Mouse (Mus musculus) midbrain, embryonic 15.5 days (tissue): ENCODE data around the gene Ddi1. TPM values are rescaled to one million over a fixed set of nuclear protein-coding genes. Genes with fewer than 3 reads are reported as not detected.
"Not testable (repeated sequence)": the region's sequence is repeated elsewhere in the genome, so short reads cannot be mapped to it uniquely, and the experiment has no call there.

Experiments used
- ATAC-seq: fragments of 200-750 bp; cut with Nextera tagmentation; replicated peaks from 2 replicates; pipeline ENCODE4 v1.8.0; 2017; ENCODE audit warnings: moderate TSS enrichment
- H3K27ac ChIP-seq: fragments of 300-500 bp; sonication (generic); 2 replicates; pipeline ENCODE4 v1.5.1; 2015; ENCODE audit warnings: mild to moderate bottlenecking, inconsistent platforms
- H3K27me3 ChIP-seq: fragments of 300-500 bp; sonication (generic); replicated peaks from 2 replicates; pipeline ENCODE4 v1.6.1; 2015; ENCODE audit warnings: inconsistent platforms
- H3K36me3 ChIP-seq: fragments of 300-500 bp; sonication (generic); replicated peaks from 2 replicates; pipeline ENCODE4 v1.6.1; 2015; ENCODE audit warnings: inconsistent platforms
- H3K4me1 ChIP-seq: fragments of 300-500 bp; sonication (generic); 2 replicates; pipeline ENCODE4 v1.6.1; 2015; ENCODE audit warnings: inconsistent platforms
- H3K4me2 ChIP-seq: fragments of 300-500 bp; sonication (generic); 2 replicates; pipeline ENCODE4 v1.6.1; 2015; ENCODE audit warnings: inconsistent platforms, mild to moderate bottlenecking, moderate library complexity
- H3K4me3 ChIP-seq: fragments of 300-500 bp; sonication (generic); 2 replicates; pipeline ENCODE4 v1.5.1; 2015; ENCODE audit warnings: mild to moderate bottlenecking, inconsistent platforms
- H3K9ac ChIP-seq: fragments of 300-500 bp; sonication (generic); 2 replicates; pipeline ENCODE4 v1.6.1; 2015; ENCODE audit warnings: mild to moderate bottlenecking, inconsistent platforms
- H3K9me3 ChIP-seq: fragments of 300-500 bp; sonication (generic); 2 replicates; pipeline ENCODE4 v1.6.1; 2016; ENCODE audit warnings: inconsistent platforms
- WGBS: fragments of 180-500 bp; shearing (Covaris S2); methylation state at CpG from one replicate; pipeline ENCODE4 v1.1.7; 2015; ENCODE audit warnings: mixed read lengths; 5-methylcytosine and 5-hydroxymethylcytosine counted together
- polyA plus RNA-seq: library from polyadenylated mRNA; unstranded; fragments of >200 nt; fragmentation: Nextera tagmentation; extraction: Ambion mirVana; gene quantifications from 2 replicates; pipeline ENCODE4 v1.2.1, GENCODE M21; 2015

Gene Ddi1
- polyA plus RNA-seq, 1 experiment from 2014 or later = not detected

- Histone ChIP-seq H3K9ac (no peak overlapping the region), H3K27me3 (no peaks in the 10 kb centered on the region), H3K4me3 (no peak overlapping the region), H3K36me3 (no peaks in the 10 kb centered on the region), H3K27ac (no peak overlapping the region), H3K4me2 (no peak overlapping the region), H3K9me3 (no peaks in the 10 kb centered on the region), H3K4me1 (no peaks in the 10 kb centered on the region)
- peak; percentile 63 for ATAC-seq
- 61% methylated on average over 1 of the region's 1 CpGs for WGBS
Observed at GRCm38 (mm10) chr9:6250320-6250719, 19.3 kb downstream of the Ddi1 start.

GRCm38 (mm10) chr9:6235982-6236381, 33.7 kb downstream of the Ddi1 start:
- not testable (repeated sequence) for H3K4me1 ChIP-seq, H3K27ac ChIP-seq, ATAC-seq, H3K9me3 ChIP-seq, H3K9ac ChIP-seq, H3K4me3 ChIP-seq, H3K27me3 ChIP-seq, H3K4me2 ChIP-seq, H3K36me3 ChIP-seq
- 90% methylated on average over 1 of the region's 1 CpGs for WGBS

- Histone ChIP-seq H3K9me3 (no peaks in the 10 kb centered on the region), H3K4me3 (no peak overlapping the region), H3K4me2 (no peak overlapping the region), H3K27ac (no peak overlapping the region), H3K9ac (no peak overlapping the region), H3K36me3 (no peaks in the 10 kb centered on the region), H3K4me1 (no peaks in the 10 kb centered on the region), H3K27me3 (no peaks in the 10 kb centered on the region)
- no peak for ATAC-seq
- 63% methylated on average over 1 of the region's 1 CpGs for WGBS
Observed at GRCm38 (mm10) chr9:6217505-6217904, 52.1 kb downstream of the Ddi1 start.

DNA sequence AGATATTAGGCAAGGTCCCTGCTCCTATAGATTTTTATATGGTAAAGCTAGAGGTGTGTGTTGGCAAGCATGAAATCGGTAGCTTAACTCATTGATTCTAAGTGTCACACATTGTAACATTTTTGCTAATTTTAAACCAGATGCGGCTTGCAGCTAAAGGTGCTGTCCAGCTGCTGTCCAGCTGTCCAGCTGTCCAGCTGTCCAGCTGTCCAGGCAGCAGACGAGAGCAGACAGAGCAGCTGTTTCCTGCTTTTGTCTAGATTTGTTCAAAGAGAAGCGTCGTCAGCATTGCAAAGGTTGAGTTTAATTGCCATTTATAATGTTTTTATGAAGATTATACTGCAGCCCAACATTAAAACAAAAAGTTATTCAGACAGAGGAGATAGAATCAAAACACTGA, 56.8 kb downstream of the Ddi1 start:
- WGBS = 76% methylated on average over 5 of the region's 5 CpGs

More for the DNA sequence above, 56.8 kb downstream of the Ddi1 start:
- Histone ChIP-seq H3K9ac (no peak overlapping the region), H3K27ac (no peak overlapping the region), H3K27me3 (no peaks in the 10 kb centered on the region), H3K4me3 (no peak overlapping the region), H3K4me2 (no peak overlapping the region), H3K36me3 (no peaks in the 10 kb centered on the region), H3K9me3 (no peaks in the 10 kb centered on the region), H3K4me1 (no peaks in the 10 kb centered on the region)
- no peak for ATAC-seq

Other genes with a start within 250 kb of the Ddi1 start
- 2.4 and 2.6 TPM in 2 replicates for gene Pdgfd, start 101.3 kb downstream of the Ddi1 start, polyA plus RNA-seq